Mouse (Mus musculus) C2C12 (cell line): ENCODE data around the gene Nxnl2. TPM values are rescaled to one million over a fixed set of nuclear protein-coding genes. Genes with fewer than 3 reads are reported as not detected.

ENCODE experiments used
- H3K27me3 ChIP-seq: one replicate; pipeline ENCODE4 v1.6.1; 2011; ENCODE audit not compliant: control insufficient read depth, insufficient read depth, insufficient read length
- H3K36me3 ChIP-seq: one replicate; pipeline ENCODE4 v1.6.1; 2011; ENCODE audit not compliant: control insufficient read depth, insufficient read depth
- H3K4me3 ChIP-seq: one replicate; pipeline ENCODE4 v1.5.1; 2011; ENCODE audit warnings: mild to moderate bottlenecking, control low read depth; ENCODE audit not compliant: poor library complexity, insufficient read depth, severe bottlenecking
- H3K79me2 ChIP-seq: one replicate; pipeline ENCODE4 v1.6.1; 2011; ENCODE audit not compliant: control insufficient read depth, insufficient read depth
- H3K79me3 ChIP-seq: one replicate; pipeline ENCODE4 v1.6.1; 2011; ENCODE audit warnings: low read depth, control low read depth
- H3ac ChIP-seq: one replicate; pipeline ENCODE3; 2011; ENCODE audit warnings: low read depth; ENCODE audit not compliant: control insufficient read depth, insufficient read length
- CEBPB ChIP-seq: IDR thresholded peaks from one replicate; pipeline ENCODE4 v1.6.1; 2011; ENCODE audit warnings: low read depth, mild to moderate bottlenecking, control low read depth, moderate library complexity
- CTCF ChIP-seq: IDR thresholded peaks from one replicate; pipeline ENCODE4 v1.5.1; 2011; ENCODE audit not compliant: control insufficient read depth, insufficient read depth, insufficient read length
- FOSL1 ChIP-seq: IDR thresholded peaks from one replicate; pipeline ENCODE4 v1.8.0; 2011; ENCODE audit warnings: mild to moderate bottlenecking, low read length; ENCODE audit not compliant: poor library complexity, insufficient read depth, severe bottlenecking
- MAX ChIP-seq: IDR thresholded peaks from one replicate; pipeline ENCODE4 v1.6.1; 2011; ENCODE audit warnings: mild to moderate bottlenecking, control low read depth
- MYOD1 ChIP-seq: IDR thresholded peaks from one replicate; pipeline ENCODE4 v1.6.1; 2011; ENCODE audit warnings: low read depth; ENCODE audit not compliant: control insufficient read depth, insufficient read length
- MYOG ChIP-seq: IDR thresholded peaks from one replicate; pipeline ENCODE4 v1.6.1; 2011; ENCODE audit not compliant: control insufficient read depth, insufficient read length; ENCODE audit errors: extremely low read depth
- USF1 ChIP-seq: IDR thresholded peaks from one replicate; pipeline ENCODE4 v1.6.1; 2011; ENCODE audit warnings: low read depth, mild to moderate bottlenecking, control low read depth, moderate library complexity
- polyA plus RNA-seq: library from polyadenylated mRNA; unstranded; fragments of >200 nt; fragmentation: generic; extraction: Trizol; gene quantifications from one replicate; pipeline ENCODE4 v1.2.1, GENCODE M21; 2012; ENCODE audit warnings: missing spikeins

Gene Nxnl2
- polyA plus RNA-seq, 1 experiment, result 0.05 TPM

GRCm38 (mm10) chr13:51182236-51182635, 11.4 kb downstream of the Nxnl2 start:
- TF ChIP-seq MAX (no peak), MYOG (no peak), CTCF (no peak), FOSL1 (no peak), USF1 (no peak), MYOD1 (no peak), CEBPB (no peak)
- no peaks in the 10 kb centered on the region for H3K79me3 ChIP-seq
- H3ac ChIP-seq, result no peak overlapping the region
- no peak overlapping the region for H3K4me3 ChIP-seq
- no peaks in the 10 kb centered on the region for H3K27me3 ChIP-seq
- no peaks in the 10 kb centered on the region for H3K36me3 ChIP-seq
- H3K79me2 ChIP-seq, result no peaks in the 10 kb centered on the region

- Histone ChIP-seq H3K4me3 (no peak overlapping the region), H3K79me3 (no peaks in the 10 kb centered on the region), H3K27me3 (no peaks in the 10 kb centered on the region), H3K36me3 (no peaks in the 10 kb centered on the region), H3ac (no peak overlapping the region), H3K79me2 (no peaks in the 10 kb centered on the region)
- TF ChIP-seq FOSL1 (no peak), USF1 (no peak), MYOD1 (no peak), CTCF (no peak), MAX (no peak), CEBPB (no peak), MYOG (no peak)
Observed at GRCm38 (mm10) chr13:51184896-51185295, 14.1 kb downstream of the Nxnl2 start.

- Histone ChIP-seq H3ac (no peak overlapping the region), H3K79me3 (no peaks in the 10 kb centered on the region), H3K36me3 (no peaks in the 10 kb centered on the region), H3K79me2 (no peaks in the 10 kb centered on the region), H3K4me3 (no peak overlapping the region), H3K27me3 (no peaks in the 10 kb centered on the region)
- TF ChIP-seq MAX (no peak), CEBPB (no peak), MYOD1 (no peak), CTCF (no peak), MYOG (no peak), FOSL1 (no peak), USF1 (no peak)
Observed at GRCm38 (mm10) chr13:51190336-51190735, 19.5 kb downstream of the Nxnl2 start.

- Histone ChIP-seq H3ac (no peak overlapping the region), H3K79me2 (no peaks in the 10 kb centered on the region), H3K27me3 (no peaks in the 10 kb centered on the region), H3K79me3 (no peaks in the 10 kb centered on the region), H3K36me3 (no peaks in the 10 kb centered on the region), H3K4me3 (no peak overlapping the region)
- TF ChIP-seq MYOG, result no peak
- no peak for TF ChIP-seq CEBPB
- no peak for TF ChIP-seq FOSL1
- no peak for TF ChIP-seq CTCF
- TF ChIP-seq MYOD1, result no peak
- TF ChIP-seq MAX, result no peak
- no peak for TF ChIP-seq USF1
Observed at GRCm38 (mm10) chr13:51191416-51192140, 20.8 kb downstream of the Nxnl2 start.

GRCm38 (mm10) chr13:51193893-51194292, 23.1 kb downstream of the Nxnl2 start:
- Histone ChIP-seq H3ac (no peak overlapping the region), H3K79me2 (no peaks in the 10 kb centered on the region), H3K27me3 (no peaks in the 10 kb centered on the region), H3K36me3 (no peaks in the 10 kb centered on the region), H3K4me3 (no peak overlapping the region), H3K79me3 (no peaks in the 10 kb centered on the region)
- TF ChIP-seq CTCF (no peak), MYOD1 (no peak), USF1 (no peak), MYOG (no peak), CEBPB (no peak), FOSL1 (no peak), MAX (no peak)
